Mouse (Mus musculus): Measurements from ENCODE around the gene Erg. TPM values are rescaled to one million over a fixed set of nuclear protein-coding genes. Genes with fewer than 3 reads are reported as not detected.
A peak's percentile ranks its signal among the peaks of the same experiment; 100 is the strongest.

Gene Erg
- polyA plus RNA-seq, 1 experiment from 2014 or later: 2.7 TPM

- H3K9ac ChIP-seq (replicated peaks; ENCODE audit: low read depth, low read length): no peak overlapping the region
- no peak overlapping the region for H3K27ac ChIP-seq (ENCODE audit: low read length)
- WGBS: 50% methylated on average over 5 of the region's 5 CpGs
- no peaks in the 10 kb centered on the region for H3K36me3 ChIP-seq (ENCODE audit: control insufficient read depth, insufficient read depth, low read length)
- no peak for ATAC-seq (ENCODE audit: insufficient number of reproducible peaks, insufficient read depth, low FRiP score, low read depth)
- H3K4me1 ChIP-seq (ENCODE audit: control insufficient read depth, insufficient read depth, low read length): no peaks in the 10 kb centered on the region
- H3K4me3 ChIP-seq (ENCODE audit: low read depth, low read length): no peak overlapping the region
- H3K27me3 ChIP-seq (ENCODE audit: control insufficient read depth, insufficient read depth, low read length): no peaks in the 10 kb centered on the region
- H3K9me3 ChIP-seq (ENCODE audit: control insufficient read depth, low read depth, low read length): no peaks in the 10 kb centered on the region
- no peak overlapping the region for H3K4me2 ChIP-seq (replicated peaks; ENCODE audit: low read depth, low read length)
Observed at GRCm38 (mm10) chr16:95422658-95423073, 163.7 kb downstream of the Erg start.

GRCm38 (mm10) chr16:95421235-95421886 lies 165.0 kb downstream of the Erg start:
- no peaks in the 10 kb centered on the region for H3K9me3 ChIP-seq (ENCODE audit: control insufficient read depth, low read depth, low read length)
- H3K4me1 ChIP-seq (ENCODE audit: control insufficient read depth, insufficient read depth, low read length): no peaks in the 10 kb centered on the region
- ATAC-seq (ENCODE audit: insufficient number of reproducible peaks, insufficient read depth, low FRiP score, low read depth): no peak
- H3K4me3 ChIP-seq (ENCODE audit: low read depth, low read length): no peak overlapping the region
- 81% methylated on average over 7 of the region's 7 CpGs for WGBS
- H3K36me3 ChIP-seq (ENCODE audit: control insufficient read depth, insufficient read depth, low read length): no peaks in the 10 kb centered on the region
- H3K27ac ChIP-seq (ENCODE audit: low read length): no peak overlapping the region
- H3K27me3 ChIP-seq (ENCODE audit: control insufficient read depth, insufficient read depth, low read length): no peaks in the 10 kb centered on the region
- no peak overlapping the region for H3K4me2 ChIP-seq (replicated peaks; ENCODE audit: low read depth, low read length)
- H3K9ac ChIP-seq (replicated peaks; ENCODE audit: low read depth, low read length): no peak overlapping the region

GRCm38 (mm10) chr16:95415921-95416320 lies 170.5 kb downstream of the Erg start:
- ATAC-seq (ENCODE audit: insufficient number of reproducible peaks, insufficient read depth, low FRiP score, low read depth): no peak
- Histone ChIP-seq H3K27me3 (ENCODE audit: control insufficient read depth, insufficient read depth, low read length) (no peaks in the 10 kb centered on the region), H3K9me3 (ENCODE audit: control insufficient read depth, low read depth, low read length) (no peaks in the 10 kb centered on the region), H3K27ac (ENCODE audit: low read length) (no peak overlapping the region), H3K4me2 (replicated peaks; ENCODE audit: low read depth, low read length) (no peak overlapping the region), H3K4me1 (ENCODE audit: control insufficient read depth, insufficient read depth, low read length) (no peaks in the 10 kb centered on the region), H3K9ac (replicated peaks; ENCODE audit: low read depth, low read length) (no peak overlapping the region), H3K4me3 (ENCODE audit: low read depth, low read length) (no peak overlapping the region), H3K36me3 (ENCODE audit: control insufficient read depth, insufficient read depth, low read length) (no peaks in the 10 kb centered on the region)
- 88% methylated on average over 4 of the region's 4 CpGs for WGBS

- ATAC-seq (ENCODE audit: insufficient number of reproducible peaks, insufficient read depth, low FRiP score, low read depth): no peak
Observed at GRCm38 (mm10) chr16:95415372-95415771, 171.0 kb downstream of the Erg start.

GRCm38 (mm10) chr16:95413401-95413959 lies 172.9 kb downstream of the Erg start:
- WGBS: 67% methylated on average over 3 of the region's 3 CpGs

More at GRCm38 (mm10) chr16:95415372-95415771, 171.0 kb downstream of the Erg start:
- Histone ChIP-seq H3K9me3 (ENCODE audit: control insufficient read depth, low read depth, low read length) (no peaks in the 10 kb centered on the region), H3K4me1 (ENCODE audit: control insufficient read depth, insufficient read depth, low read length) (no peaks in the 10 kb centered on the region), H3K4me2 (replicated peaks; ENCODE audit: low read depth, low read length) (no peak overlapping the region), H3K4me3 (ENCODE audit: low read depth, low read length) (no peak overlapping the region), H3K27ac (ENCODE audit: low read length) (no peak overlapping the region), H3K36me3 (ENCODE audit: control insufficient read depth, insufficient read depth, low read length) (no peaks in the 10 kb centered on the region), H3K9ac (replicated peaks; ENCODE audit: low read depth, low read length) (no peak overlapping the region), H3K27me3 (ENCODE audit: control insufficient read depth, insufficient read depth, low read length) (no peaks in the 10 kb centered on the region)
- 68% methylated on average over 9 of the region's 9 CpGs for WGBS

GRCm38 (mm10) chr16:95408096-95408495 lies 178.3 kb downstream of the Erg start:
- Histone ChIP-seq H3K4me2 (replicated peaks; ENCODE audit: low read depth, low read length) (no peak overlapping the region), H3K9ac (replicated peaks; ENCODE audit: low read depth, low read length) (no peak overlapping the region), H3K27ac (ENCODE audit: low read length) (no peak overlapping the region), H3K4me1 (ENCODE audit: control insufficient read depth, insufficient read depth, low read length) (0 out of 2 replicates have a peak, but pooled peaks cover 2% of the 10 kb centered on the region), H3K36me3 (ENCODE audit: control insufficient read depth, insufficient read depth, low read length) (no peaks in the 10 kb centered on the region), H3K27me3 (ENCODE audit: control insufficient read depth, insufficient read depth, low read length) (no peaks in the 10 kb centered on the region), H3K4me3 (ENCODE audit: low read depth, low read length) (no peak overlapping the region), H3K9me3 (ENCODE audit: control insufficient read depth, low read depth, low read length) (no peaks in the 10 kb centered on the region)
- 0 out of 2 replicates have a peak, but pooled peaks have one; percentile 18 for ATAC-seq (ENCODE audit: insufficient number of reproducible peaks, insufficient read depth, low FRiP score, low read depth)
- WGBS: 34% methylated on average over 14 of the region's 14 CpGs

More at GRCm38 (mm10) chr16:95413401-95413959, 172.9 kb downstream of the Erg start:
- ATAC-seq (ENCODE audit: insufficient number of reproducible peaks, insufficient read depth, low FRiP score, low read depth): no peak
- H3K27ac ChIP-seq (ENCODE audit: low read length): no peak overlapping the region
- H3K9me3 ChIP-seq (ENCODE audit: control insufficient read depth, low read depth, low read length): no peaks in the 10 kb centered on the region
- no peak overlapping the region for H3K9ac ChIP-seq (replicated peaks; ENCODE audit: low read depth, low read length)
- no peaks in the 10 kb centered on the region for H3K27me3 ChIP-seq (ENCODE audit: control insufficient read depth, insufficient read depth, low read length)
- 0 out of 2 replicates have a peak, but pooled peaks cover 2% of the 10 kb centered on the region for H3K4me1 ChIP-seq (ENCODE audit: control insufficient read depth, insufficient read depth, low read length)
- no peak overlapping the region for H3K4me3 ChIP-seq (ENCODE audit: low read depth, low read length)
- no peaks in the 10 kb centered on the region for H3K36me3 ChIP-seq (ENCODE audit: control insufficient read depth, insufficient read depth, low read length)
- H3K4me2 ChIP-seq (replicated peaks; ENCODE audit: low read depth, low read length): no peak overlapping the region

GRCm38 (mm10) chr16:95405496-95405895 lies 180.9 kb downstream of the Erg start:
- H3K9ac ChIP-seq (replicated peaks; ENCODE audit: low read depth, low read length): no peak overlapping the region
- H3K36me3 ChIP-seq (ENCODE audit: control insufficient read depth, insufficient read depth, low read length): no peaks in the 10 kb centered on the region
- no peaks in the 10 kb centered on the region for H3K27me3 ChIP-seq (ENCODE audit: control insufficient read depth, insufficient read depth, low read length)
- no peak overlapping the region for H3K4me3 ChIP-seq (ENCODE audit: low read depth, low read length)
- no peak overlapping the region for H3K27ac ChIP-seq (ENCODE audit: low read length)
- H3K4me2 ChIP-seq (replicated peaks; ENCODE audit: low read depth, low read length): no peak overlapping the region
- H3K9me3 ChIP-seq (ENCODE audit: control insufficient read depth, low read depth, low read length): no peaks in the 10 kb centered on the region
- H3K4me1 ChIP-seq (ENCODE audit: control insufficient read depth, insufficient read depth, low read length): 0 out of 2 replicates have a peak, but pooled peaks cover 2% of the 10 kb centered on the region
- no peak for ATAC-seq (ENCODE audit: insufficient number of reproducible peaks, insufficient read depth, low FRiP score, low read depth)
- 95% methylated on average over 3 of the region's 3 CpGs for WGBS

- Histone ChIP-seq H3K27me3 (ENCODE audit: control insufficient read depth, insufficient read depth, low read length) (no peaks in the 10 kb centered on the region), H3K9me3 (ENCODE audit: control insufficient read depth, low read depth, low read length) (no peaks in the 10 kb centered on the region), H3K4me2 (replicated peaks; ENCODE audit: low read depth, low read length) (no peak overlapping the region), H3K27ac (ENCODE audit: low read length) (no peak overlapping the region), H3K9ac (replicated peaks; ENCODE audit: low read depth, low read length) (no peak overlapping the region), H3K4me3 (ENCODE audit: low read depth, low read length) (no peak overlapping the region), H3K36me3 (ENCODE audit: control insufficient read depth, insufficient read depth, low read length) (no peaks in the 10 kb centered on the region), H3K4me1 (ENCODE audit: control insufficient read depth, insufficient read depth, low read length) (no peaks in the 10 kb centered on the region)
- no peak for ATAC-seq (ENCODE audit: insufficient number of reproducible peaks, insufficient read depth, low FRiP score, low read depth)
- 79% methylated on average over 5 of the region's 5 CpGs for WGBS
Observed at GRCm38 (mm10) chr16:95403453-95403852, 182.9 kb downstream of the Erg start.
